Mouse (Mus musculus): ENCODE results near the gene Xlr4a.
"Not testable (repeated sequence)": the region's sequence is repeated elsewhere in the genome, so short reads cannot be mapped to it uniquely, and the experiment has no call there.

DNA sequence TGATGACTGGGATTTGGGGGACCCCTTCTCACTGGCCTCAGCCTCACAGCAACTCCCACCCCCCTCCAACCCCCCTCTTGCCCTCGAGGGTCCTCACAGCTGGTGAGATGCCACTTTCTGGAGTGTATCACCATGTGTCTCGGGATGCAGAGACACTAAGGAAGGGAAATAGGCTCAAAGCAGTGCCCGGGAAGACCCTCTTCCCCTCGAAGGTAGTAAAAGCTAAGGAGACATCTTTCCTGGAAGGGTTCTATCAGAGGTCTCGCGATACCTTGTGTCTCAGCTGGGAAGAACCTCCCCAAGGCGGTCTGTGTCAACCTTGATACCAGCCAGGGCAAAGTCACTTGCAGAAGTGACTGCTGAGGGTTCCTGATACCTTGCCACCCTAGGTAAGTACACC, 34.5 kb upstream of the Xlr4a start, which contains the start of gene Gm14685:
- TF ChIP-seq CTCF (IDR thresholded peaks at IDR 0.05; ENCODE audit: borderline replicate concordance, control insufficient read depth, extremely low read depth, insufficient read depth, low read length, poor library complexity); POLR2A (IDR thresholded peaks at IDR 0.05; ENCODE audit: control insufficient read depth, extremely low read depth, insufficient read depth, low read length, poor library complexity): not testable (repeated sequence)

Data from thymus, adult 2 months (tissue).